Mouse (Mus musculus) B cell, adult 67 days (primary cell): ENCODE data around the gene Gm13102. TPM values are rescaled to one million over a fixed set of nuclear protein-coding genes. Genes with fewer than 3 reads are reported as not detected.

Source experiments
- total RNA-seq, 2 experiments: library from RNA; stranded (reverse); gene quantifications; 4 replicates each; pipeline ENCODE4 v1.2.4; 2023

Gene Gm13102
- total RNA-seq: not detected

GRCm38 (mm10) chr4:144106174-144106573, at the start of gene Gm13102:
Gm13102 (plus strand) TSS chr4:144106474.

GRCm38 (mm10) chr4:144058826-144059225, 47.4 kb upstream of the Gm13102 start, which contains the start of gene Pramel4:
Pramel4 (plus strand) TSS chr4:144059126.

Other genes starting within 250 kb of the Gm13102 start
- gene Pramef6, start 206.1 kb upstream of the Gm13102 start, total RNA-seq: not detected
- not detected for gene Pramef25, start 155.5 kb upstream of the Gm13102 start, total RNA-seq
- not detected for gene Gm13101, start 139.5 kb upstream of the Gm13102 start, total RNA-seq
- gene Pramef17, start 112.1 kb upstream of the Gm13102 start, total RNA-seq: not detected
- gene Pramel4, start 47.3 kb upstream of the Gm13102 start, total RNA-seq: not detected
- gene Oog3, start 56.2 kb downstream of the Gm13102 start, total RNA-seq: not detected
- gene Oog2, start 84.2 kb downstream of the Gm13102 start, total RNA-seq: not detected
- not detected for gene C87977, start 106.8 kb downstream of the Gm13102 start, total RNA-seq
- gene Pramel5, start 174.0 kb downstream of the Gm13102 start, total RNA-seq: not detected
- gene Gm13128, start 223.8 kb downstream of the Gm13102 start, total RNA-seq: not detected